Mouse (Mus musculus): ENCODE data around the gene Ikzf2. TPM values are rescaled to one million over a fixed set of nuclear protein-coding genes. Genes with fewer than 3 reads are reported as not detected.

The Ikzf2 gene
- 10 to 100 TPM in 3 of 4 experiments, 1 to 10 TPM in 1; 9.0 to 15.8 (median 13.4) TPM for total RNA-seq (2022)

GRCm38 (mm10) chr1:69687076-69687991 is at the start of gene Ikzf2:
Gene Ikzf2, minus strand, starts transcription at chr1:69687245.
- DNase-seq: peak; percentile 67

- no peak for DNase-seq
Measured at GRCm38 (mm10) chr1:69729729-69730128, 42.7 kb upstream of the Ikzf2 start.

GRCm38 (mm10) chr1:69729031-69729679 is 42.1 kb upstream of the Ikzf2 start:
- no peak for DNase-seq

- no peak for DNase-seq
Measured at GRCm38 (mm10) chr1:69727968-69728367, 40.9 kb upstream of the Ikzf2 start.

- no peak for DNase-seq
Measured at GRCm38 (mm10) chr1:69717107-69717506, 30.1 kb upstream of the Ikzf2 start.

- DNase-seq: no peak
Measured at GRCm38 (mm10) chr1:69708571-69708970, 21.5 kb upstream of the Ikzf2 start.

GRCm38 (mm10) chr1:69703506-69704156 is 16.6 kb upstream of the Ikzf2 start:
- no peak for DNase-seq

GRCm38 (mm10) chr1:69691946-69692345 is 4.9 kb upstream of the Ikzf2 start:
- no peak for DNase-seq

GRCm38 (mm10) chr1:69688961-69689360 is 1.9 kb upstream of the Ikzf2 start:
- peak; percentile 62 for DNase-seq

- no peak for DNase-seq
Measured at GRCm38 (mm10) chr1:69688118-69688517, 1.1 kb upstream of the Ikzf2 start.

- no peak for DNase-seq
Measured at GRCm38 (mm10) chr1:69686741-69687075, 337 bp downstream of the Ikzf2 start.

- DNase-seq: no peak
Measured at GRCm38 (mm10) chr1:69685890-69686490, 1.1 kb downstream of the Ikzf2 start.

GRCm38 (mm10) chr1:69685049-69685889 is 1.8 kb downstream of the Ikzf2 start:
- DNase-seq: no peak

GRCm38 (mm10) chr1:69684280-69685040 is 2.6 kb downstream of the Ikzf2 start:
- DNase-seq: no peak

- DNase-seq: no peak
Measured at GRCm38 (mm10) chr1:69683851-69684250, 3.2 kb downstream of the Ikzf2 start.

- DNase-seq: no peak
Measured at GRCm38 (mm10) chr1:69683058-69683457, 4.0 kb downstream of the Ikzf2 start.

- no peak for DNase-seq
Measured at GRCm38 (mm10) chr1:69682261-69682660, 4.8 kb downstream of the Ikzf2 start.

- DNase-seq: no peak
Measured at GRCm38 (mm10) chr1:69681003-69681402, 6.0 kb downstream of the Ikzf2 start.

GRCm38 (mm10) chr1:69680501-69680900 is 6.5 kb downstream of the Ikzf2 start:
- no peak for DNase-seq

GRCm38 (mm10) chr1:69669897-69670404 is 17.1 kb downstream of the Ikzf2 start:
- DNase-seq: no peak

- no peak for DNase-seq
Measured at GRCm38 (mm10) chr1:69667456-69667855, 19.6 kb downstream of the Ikzf2 start.
